Mouse (Mus musculus) intestine, embryonic 14.5 days (tissue): Measurements from ENCODE around the gene Fcrl6. TPM values are rescaled to one million over a fixed set of nuclear protein-coding genes. Genes with fewer than 3 reads are reported as not detected.

Experiments
- ATAC-seq: fragments of 200-750 bp; cut with Nextera tagmentation; replicated peaks from 2 replicates; pipeline ENCODE4 v1.8.0; 2017; ENCODE audit warnings: low read depth, moderate number of reproducible peaks, moderate TSS enrichment, moderate library complexity; ENCODE audit not compliant: low FRiP score, low TSS enrichment
- DNase-seq: peaks from one replicate; pipeline ENCODE4 v3.0.0-alpha.2; 2018; ENCODE audit warnings: low spot score
- H3K27ac ChIP-seq: fragments of 300-500 bp; sonication (generic); 2 replicates; pipeline ENCODE4 v1.5.1; 2014; ENCODE audit warnings: low read depth, mild to moderate bottlenecking, control low read depth
- H3K27me3 ChIP-seq: fragments of 300-500 bp; sonication (generic); replicated peaks from 2 replicates; pipeline ENCODE4 v1.6.1; 2014; ENCODE audit warnings: low read length, control low read depth; ENCODE audit not compliant: control insufficient read depth, insufficient read depth
- H3K36me3 ChIP-seq: fragments of 300-500 bp; sonication (generic); 2 replicates; pipeline ENCODE4 v1.6.1; 2014; ENCODE audit warnings: low read length, control low read depth; ENCODE audit not compliant: control insufficient read depth, insufficient read depth
- H3K4me1 ChIP-seq: fragments of 300-500 bp; sonication (generic); replicated peaks from 2 replicates; pipeline ENCODE4 v1.6.1; 2014; ENCODE audit warnings: low read length, control low read depth, mixed read lengths; ENCODE audit not compliant: control insufficient read depth, insufficient read depth
- H3K4me2 ChIP-seq: fragments of 300-500 bp; sonication (generic); 2 replicates; pipeline ENCODE4 v1.6.1; 2014; ENCODE audit warnings: low read length
- H3K4me3 ChIP-seq: fragments of 300-500 bp; sonication (generic); 2 replicates; pipeline ENCODE4 v1.5.1; 2014; ENCODE audit warnings: low read depth, low read length, control low read depth, mixed read lengths
- H3K9ac ChIP-seq: fragments of 300-500 bp; sonication (generic); 2 replicates; pipeline ENCODE4 v1.6.1; 2014; ENCODE audit warnings: mild to moderate bottlenecking, low read length
- H3K9me3 ChIP-seq: fragments of 300-500 bp; sonication (generic); 2 replicates; pipeline ENCODE4 v1.6.1; 2016; ENCODE audit warnings: low read length, control low read depth; ENCODE audit not compliant: control insufficient read depth
- WGBS: fragments of 180-500 bp; shearing (Covaris S2); extraction: QIAGEN DNeasy Blood & Tissue Kit; methylation state at CpG from one replicate; pipeline ENCODE4 v1.1.7; 2014; 5-methylcytosine and 5-hydroxymethylcytosine counted together
- polyA plus RNA-seq: library from polyadenylated mRNA; unstranded; fragments of >200 nt; fragmentation: Nextera tagmentation; extraction: Ambion mirVana; gene quantifications from 2 replicates; pipeline ENCODE4 v1.2.1, GENCODE M21; 2014

Fcrl6 gene
- polyA plus RNA-seq, 1 experiment from 2014 or later: not detected

DNA sequence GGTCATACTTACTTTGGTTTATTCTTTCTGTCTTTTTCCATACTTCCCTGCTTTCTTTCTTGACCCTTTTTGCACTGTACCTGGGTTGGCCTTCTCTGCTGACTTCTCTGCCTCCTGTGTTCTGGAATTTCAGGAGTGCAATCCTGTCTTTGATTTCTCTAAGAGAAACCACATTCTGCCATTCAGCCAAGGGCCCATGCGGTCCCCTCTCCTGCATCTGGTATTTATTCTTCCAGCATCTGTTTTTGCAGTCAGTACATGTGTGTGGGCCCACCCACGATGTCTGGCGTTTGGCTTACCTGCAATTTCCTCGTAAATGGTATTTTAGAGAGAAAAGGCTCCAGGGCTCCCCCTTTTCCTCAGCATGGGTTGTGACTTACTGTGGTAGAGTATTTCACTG, 15.8 kb upstream of the Fcrl6 start:
- H3K27me3 ChIP-seq: no peaks in the 10 kb centered on the region
- 0 out of 2 replicates have a peak, but pooled peaks cover 5% of the 10 kb centered on the region for H3K4me1 ChIP-seq
- no peak overlapping the region for H3K27ac ChIP-seq
- no peak overlapping the region for H3K4me3 ChIP-seq
- ATAC-seq: no peak
- no peaks in the 10 kb centered on the region for H3K9me3 ChIP-seq
- no peak overlapping the region for H3K9ac ChIP-seq
- H3K36me3 ChIP-seq: no peaks in the 10 kb centered on the region
- DNase-seq: no peak
- H3K4me2 ChIP-seq: no peak overlapping the region
- WGBS: 46% methylated on average over 4 of the region's 4 CpGs

DNA sequence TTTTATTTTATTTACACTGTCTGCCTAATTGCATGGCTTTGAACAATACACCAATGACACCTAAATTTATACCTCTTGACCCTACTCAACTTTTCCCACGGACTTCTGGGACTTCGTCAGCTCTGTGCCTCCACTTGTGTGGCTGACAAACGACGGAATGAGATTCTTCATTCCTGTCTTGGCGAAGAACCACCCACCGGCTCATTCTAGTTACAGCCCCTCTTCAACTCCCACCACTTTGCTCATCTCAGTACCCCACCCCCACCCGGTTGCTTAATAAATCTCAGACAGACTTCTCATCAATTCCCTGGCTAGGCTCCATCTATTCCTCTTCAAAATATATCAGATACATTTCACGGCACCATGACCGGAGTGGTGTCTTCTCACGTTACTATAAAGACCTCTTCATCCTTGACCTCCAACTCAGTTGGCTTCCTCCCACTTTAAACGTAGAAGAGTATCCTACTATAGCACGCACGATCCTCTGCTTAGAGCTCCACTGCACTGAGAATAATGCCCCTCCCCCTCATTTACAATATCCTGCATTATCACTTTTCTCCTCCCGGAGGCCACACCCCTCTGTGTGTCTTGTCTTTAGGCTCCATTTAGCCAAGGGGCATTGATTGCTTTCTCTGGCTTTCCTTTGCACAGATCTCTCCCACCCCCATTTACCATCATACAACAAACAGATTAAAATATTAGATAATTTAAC, 15.2 kb upstream of the Fcrl6 start:
- Histone ChIP-seq H3K4me1 (0 out of 2 replicates have a peak, but pooled peaks cover 5% of the 10 kb centered on the region), H3K27ac (no peak overlapping the region), H3K9me3 (no peaks in the 10 kb centered on the region), H3K36me3 (no peaks in the 10 kb centered on the region), H3K9ac (no peak overlapping the region), H3K27me3 (no peaks in the 10 kb centered on the region), H3K4me3 (no peak overlapping the region), H3K4me2 (peak overlapping the region; percentile 54)
- 29% methylated on average over 14 of the region's 14 CpGs for WGBS
- DNase-seq: no peak
- peak; percentile 56; the same call in 1 of the 2 replicates for ATAC-seq

DNA sequence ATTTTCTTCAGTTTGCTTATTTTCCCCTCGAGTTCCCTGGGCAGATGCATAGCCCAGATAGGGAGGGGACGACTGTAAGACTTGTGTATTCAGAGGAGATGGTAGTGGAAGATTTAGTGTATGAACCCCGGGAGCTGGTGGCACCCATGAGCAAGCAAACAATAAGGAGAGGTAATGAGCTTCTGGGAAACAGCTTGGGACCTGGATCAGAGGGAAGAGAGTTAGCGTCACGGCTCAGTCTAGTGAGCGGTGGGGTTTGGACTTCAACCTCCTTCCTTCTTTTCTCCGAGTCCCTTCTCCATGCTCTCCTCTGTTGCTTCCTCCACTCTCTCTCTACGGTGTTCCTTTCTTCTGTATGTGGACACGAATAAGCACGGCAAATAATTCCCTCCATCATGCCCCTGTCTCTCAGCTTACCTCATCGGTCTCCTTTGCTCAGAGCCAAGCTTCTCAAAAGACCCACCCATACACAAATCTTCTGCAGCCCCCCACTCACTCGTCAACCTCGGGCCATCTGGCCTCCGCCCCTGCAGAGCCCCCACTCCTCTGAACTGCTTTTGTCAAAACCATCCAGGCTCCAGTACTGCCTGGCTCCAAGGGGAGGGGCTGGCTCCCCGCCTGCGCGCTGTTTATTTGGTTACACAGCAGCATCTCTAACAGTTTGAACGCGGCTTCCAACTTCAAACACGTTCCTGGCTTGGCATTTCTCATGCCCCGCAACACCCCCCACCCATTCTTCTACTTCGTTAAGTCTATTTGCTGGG, 14.4 kb upstream of the Fcrl6 start:
- ATAC-seq: no peak
- H3K36me3 ChIP-seq: no peaks in the 10 kb centered on the region
- peak overlapping the region; percentile 54 for H3K4me2 ChIP-seq
- no peak overlapping the region for H3K27ac ChIP-seq
- DNase-seq: no peak
- H3K9ac ChIP-seq: no peak overlapping the region
- 11% methylated on average over 22 of the region's 22 CpGs for WGBS
- peak overlapping the region; percentile 27 for H3K4me3 ChIP-seq
- no peaks in the 10 kb centered on the region for H3K9me3 ChIP-seq
- no peaks in the 10 kb centered on the region for H3K27me3 ChIP-seq
- 0 out of 2 replicates have a peak, but pooled peaks cover 5% of the 10 kb centered on the region for H3K4me1 ChIP-seq

DNA sequence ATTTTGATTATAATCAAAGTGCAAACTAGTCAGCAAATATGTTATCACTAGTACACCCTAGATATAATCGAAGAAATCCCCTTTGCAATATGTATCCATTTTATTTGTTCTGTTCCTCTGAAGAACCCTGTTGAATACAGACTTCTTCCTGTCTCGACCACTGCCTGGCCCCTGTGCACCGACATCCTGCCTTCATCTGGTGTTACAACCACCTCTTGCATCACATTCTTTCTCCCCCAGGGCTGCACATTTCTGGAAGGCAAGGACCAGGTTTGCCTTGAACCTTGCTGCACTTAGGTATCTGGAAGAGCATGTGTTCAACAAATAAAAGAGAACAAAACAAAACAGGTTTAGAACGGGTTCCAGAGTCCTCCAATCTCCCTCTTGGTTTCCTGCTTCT, 13.1 kb upstream of the Fcrl6 start:
- no peak overlapping the region for H3K4me2 ChIP-seq
- no peak overlapping the region for H3K27ac ChIP-seq
- WGBS: 58% methylated on average over 4 of the region's 4 CpGs
- H3K9ac ChIP-seq: no peak overlapping the region
- H3K9me3 ChIP-seq: no peaks in the 10 kb centered on the region
- no peak overlapping the region for H3K4me3 ChIP-seq
- DNase-seq: no peak
- H3K4me1 ChIP-seq: 0 out of 2 replicates have a peak, but pooled peaks cover 5% of the 10 kb centered on the region
- H3K27me3 ChIP-seq: no peaks in the 10 kb centered on the region
- no peaks in the 10 kb centered on the region for H3K36me3 ChIP-seq
- no peak for ATAC-seq

DNA sequence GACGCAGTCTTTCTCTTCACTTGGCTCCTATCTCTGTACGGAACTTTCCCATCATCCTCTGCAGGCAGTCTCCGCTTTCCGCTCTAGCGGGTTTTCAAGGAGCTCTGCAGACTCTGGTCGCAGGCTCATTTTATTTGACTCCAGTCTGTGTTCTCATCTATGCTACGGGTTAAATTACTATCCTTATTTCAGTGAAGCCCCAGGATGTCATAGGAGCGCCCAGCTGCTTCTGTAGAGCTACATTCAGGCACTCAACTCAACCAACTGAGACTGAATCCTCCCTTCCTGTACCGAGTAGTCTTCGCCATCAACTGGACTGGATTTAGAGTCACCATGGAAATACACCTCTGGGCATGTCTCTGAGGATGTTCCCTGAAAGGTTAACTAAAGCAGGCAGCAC, 12.3 kb upstream of the Fcrl6 start:
- Histone ChIP-seq H3K9ac (no peak overlapping the region), H3K4me3 (no peak overlapping the region), H3K36me3 (no peaks in the 10 kb centered on the region), H3K4me2 (no peak overlapping the region), H3K27me3 (no peaks in the 10 kb centered on the region), H3K4me1 (0 out of 2 replicates have a peak, but pooled peaks cover 5% of the 10 kb centered on the region), H3K9me3 (no peaks in the 10 kb centered on the region), H3K27ac (no peak overlapping the region)
- ATAC-seq (no peak), DNase-seq (no peak)
- WGBS: 86% methylated on average over 10 of the region's 10 CpGs

DNA sequence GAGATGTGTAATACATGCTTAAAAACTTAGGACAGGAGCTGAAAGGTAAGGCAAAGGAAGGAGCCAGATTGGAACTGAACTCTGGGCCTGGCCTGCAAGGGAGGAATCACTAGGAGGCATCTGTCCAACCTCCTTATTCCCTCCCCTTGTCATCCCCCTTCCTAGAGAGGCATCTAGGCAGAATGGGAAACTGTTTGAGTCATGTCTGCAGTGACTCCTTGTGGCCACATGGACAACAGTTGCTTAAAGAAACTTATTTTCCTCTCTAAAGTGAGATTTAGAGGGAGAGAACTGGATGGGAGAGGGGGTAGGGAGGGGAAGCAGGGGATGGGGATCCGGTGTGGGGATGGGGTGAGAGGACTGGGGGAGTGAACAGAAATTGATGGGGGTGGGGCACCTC, 10.4 kb upstream of the Fcrl6 start:
- Histone ChIP-seq H3K4me2 (no peak overlapping the region), H3K4me1 (0 out of 2 replicates have a peak, but pooled peaks cover 5% of the 10 kb centered on the region), H3K9ac (no peak overlapping the region), H3K4me3 (no peak overlapping the region), H3K27me3 (no peaks in the 10 kb centered on the region), H3K9me3 (no peaks in the 10 kb centered on the region), H3K36me3 (no peaks in the 10 kb centered on the region), H3K27ac (no peak overlapping the region)
- no peak for ATAC-seq
- 67% methylated on average over 1 of the region's 1 CpGs for WGBS
- no peak for DNase-seq

DNA sequence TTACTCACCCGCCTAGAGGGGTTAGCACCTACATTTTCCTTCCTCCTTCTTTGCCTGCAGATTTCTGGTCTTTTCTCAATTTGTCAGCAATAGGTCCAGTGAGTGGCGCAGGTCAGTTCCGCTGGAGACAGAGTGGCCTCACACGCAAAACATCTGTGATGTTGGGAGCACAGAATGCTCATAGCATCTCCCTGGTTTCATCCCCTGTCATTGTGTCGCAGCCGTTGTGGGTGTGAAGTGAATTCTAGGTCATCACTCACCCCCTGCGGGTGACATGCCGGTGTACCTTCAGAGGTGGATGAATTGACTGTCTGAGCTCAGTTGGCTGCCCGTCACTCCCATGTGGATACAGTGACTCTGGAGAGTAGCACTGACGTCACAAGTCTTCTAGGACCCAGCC, 9.0 kb upstream of the Fcrl6 start:
- no peaks in the 10 kb centered on the region for H3K27me3 ChIP-seq
- no peaks in the 10 kb centered on the region for H3K9me3 ChIP-seq
- H3K4me3 ChIP-seq: no peak overlapping the region
- no peaks in the 10 kb centered on the region for H3K4me1 ChIP-seq
- no peak overlapping the region for H3K4me2 ChIP-seq
- ATAC-seq: no peak
- H3K9ac ChIP-seq: no peak overlapping the region
- no peaks in the 10 kb centered on the region for H3K36me3 ChIP-seq
- no peak for DNase-seq
- WGBS: 76% methylated on average over 10 of the region's 10 CpGs
- H3K27ac ChIP-seq: no peak overlapping the region

DNA sequence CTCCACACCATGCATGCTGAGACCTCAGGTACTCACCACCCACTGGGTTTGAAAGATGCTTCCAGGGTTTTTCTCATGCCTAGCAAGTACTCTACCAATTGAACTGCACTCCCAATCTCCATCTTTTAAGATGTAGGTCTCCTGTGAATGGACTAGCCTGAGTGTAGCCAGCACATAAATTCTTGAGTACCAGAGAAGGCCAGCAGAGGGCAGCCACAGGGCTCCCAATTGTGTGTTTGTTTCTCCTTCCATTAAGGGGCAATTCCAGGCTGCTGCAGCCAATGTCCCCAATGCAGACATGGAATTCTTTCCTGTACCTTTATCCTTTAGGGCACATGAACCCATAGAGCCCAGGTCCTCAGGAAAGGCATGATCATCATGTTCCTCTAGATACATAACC, 7.9 kb downstream of the Fcrl6 start:
- Histone ChIP-seq H3K4me3 (no peak overlapping the region), H3K27me3 (no peaks in the 10 kb centered on the region), H3K9ac (no peak overlapping the region), H3K9me3 (no peaks in the 10 kb centered on the region), H3K4me1 (no peaks in the 10 kb centered on the region), H3K4me2 (no peak overlapping the region), H3K36me3 (no peaks in the 10 kb centered on the region), H3K27ac (no peak overlapping the region)
- peak; percentile 68 for DNase-seq
- ATAC-seq: no peak
